Mouse (Mus musculus): ENCODE measurements around the gene Myh9.

DNA sequence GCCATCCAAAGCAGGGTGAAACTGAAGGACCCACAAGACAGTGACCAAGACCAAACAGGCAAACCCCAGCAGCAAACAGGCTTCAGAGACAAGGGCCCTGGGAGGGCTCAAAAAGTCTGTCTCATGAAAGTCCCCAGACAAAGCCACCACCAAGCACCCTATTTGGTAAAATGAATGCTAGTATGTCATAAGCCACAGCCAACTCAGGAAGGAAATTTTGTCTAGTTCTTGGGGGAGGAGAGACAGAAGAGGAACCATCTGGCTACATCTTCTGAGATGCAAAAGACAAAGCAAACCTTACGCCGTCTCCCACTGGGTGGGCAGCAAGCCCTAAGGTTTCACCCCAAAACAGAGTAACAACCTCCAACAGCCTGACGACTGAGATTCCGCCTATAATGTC is 36.3 kb downstream of the Myh9 start:
- TF ChIP-seq CTCF (IDR thresholded peaks at IDR 0.05; ENCODE audit: borderline replicate concordance, extremely low read depth, insufficient read depth, insufficient read length) (no peak), POLR2A (IDR thresholded peaks at IDR 0.05; ENCODE audit: borderline replicate concordance, extremely low read depth, insufficient read depth, insufficient read length, poor library complexity, severe bottlenecking) (no peak)

Measured in brain, embryonic 14.5 days (tissue).